Mouse (Mus musculus) small intestine, adult 2 months (tissue): ENCODE data around the gene Tmed11. TPM values are rescaled to one million over a fixed set of nuclear protein-coding genes. Genes with fewer than 3 reads are reported as not detected.
"Not testable (repeated sequence)": the region's sequence is repeated elsewhere in the genome, so short reads cannot be mapped to it uniquely, and the experiment has no call there.

Experiments
- H3K27ac ChIP-seq: fragments of 200-500 bp; 2 replicates; pipeline ENCODE4 v1.5.1; 2012; ENCODE audit warnings: low read depth, low read length, control low read depth, inconsistent platforms; ENCODE audit not compliant: insufficient read depth
- H3K27me3 ChIP-seq: fragments of 200-500 bp; 2 replicates; pipeline ENCODE4 v1.6.1; 2012; ENCODE audit warnings: mild to moderate bottlenecking, moderate library complexity, low read length, inconsistent platforms; ENCODE audit not compliant: control insufficient read depth, insufficient read depth
- H3K36me3 ChIP-seq: fragments of 200-500 bp; 2 replicates; pipeline ENCODE4 v1.6.1; 2012; ENCODE audit warnings: mild to moderate bottlenecking, low read length, control low read depth, inconsistent platforms; ENCODE audit not compliant: control insufficient read depth, insufficient read depth
- H3K4me1 ChIP-seq: fragments of 200-500 bp; 2 replicates; pipeline ENCODE4 v1.6.1; 2012; ENCODE audit warnings: low read length, inconsistent platforms, mixed read lengths; ENCODE audit not compliant: control insufficient read depth, insufficient read depth, insufficient read length
- H3K4me3 ChIP-seq: fragments of 200-500 bp; 2 replicates; pipeline ENCODE4 v1.5.1; 2012; ENCODE audit warnings: low read depth, mild to moderate bottlenecking, control low read depth, inconsistent platforms, low read length, moderate library complexity
- CTCF ChIP-seq: fragments of 200-500 bp; IDR thresholded peaks from 2 replicates; pipeline ENCODE4 v1.5.1; 2012; ENCODE audit warnings: low read depth, mild to moderate bottlenecking, control low read depth, inconsistent platforms, low read length, moderate library complexity, mixed read lengths; ENCODE audit not compliant: insufficient replicate concordance, insufficient read length; ENCODE audit errors: extremely low read depth
- POLR2A ChIP-seq: fragments of 200-500 bp; IDR thresholded peaks from 2 replicates; pipeline ENCODE4 v1.6.1; 2012; ENCODE audit warnings: low read depth, mild to moderate bottlenecking, control low read depth, inconsistent platforms, low read length, moderate library complexity
- WGBS: fragments of 180-500 bp; shearing (Covaris S2); methylation state at CpG from one replicate; pipeline ENCODE4 v1.1.7; 2018; 5-methylcytosine and 5-hydroxymethylcytosine counted together
- polyA plus RNA-seq: library from polyadenylated mRNA; depleted of rRNA; stranded (reverse); fragments of >200 nt; gene quantifications from 2 replicates; pipeline ENCODE4 v1.2.3, GENCODE M21; 2012; rRNA removed

Gene Tmed11
- polyA plus RNA-seq: 0.61 TPM in 1 of 2 replicates, not detected in the other

DNA sequence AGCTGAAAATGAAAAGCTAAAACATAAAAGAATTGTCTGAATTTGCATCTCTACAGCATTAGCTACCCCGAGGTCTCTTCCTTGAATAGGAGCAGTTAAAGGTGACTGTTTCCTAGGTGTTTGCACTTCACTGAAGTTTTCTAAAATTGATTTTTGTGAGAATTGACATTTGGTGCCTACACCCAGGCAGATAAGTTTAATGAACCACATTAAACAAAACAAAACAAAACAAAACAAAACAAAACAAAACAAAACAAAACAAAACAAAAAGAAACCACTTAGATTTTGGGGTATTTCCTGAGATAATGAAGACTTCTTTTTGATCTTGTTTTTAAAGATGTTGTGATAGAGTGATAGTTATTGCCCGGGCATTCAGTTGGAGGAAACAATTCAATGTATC, at the start of gene Tmed11:
Tmed11 (minus strand) TSS at position 101 of the 400 bp plus-strand sequence.
- not testable (repeated sequence) for H3K27me3 ChIP-seq, H3K4me3 ChIP-seq, H3K36me3 ChIP-seq, H3K4me1 ChIP-seq, H3K27ac ChIP-seq
- WGBS: 70% methylated on average over 2 of the region's 2 CpGs

- no peaks in the 10 kb centered on the region for H3K4me1 ChIP-seq
- WGBS: 54% methylated on average over 1 of the region's 1 CpGs
- TF ChIP-seq CTCF: no peak
- TF ChIP-seq POLR2A: no peak
These were observed 41.0 kb upstream of the Tmed11 start for GRCm38 (mm10) chr5:108836156-108836555.

DNA sequence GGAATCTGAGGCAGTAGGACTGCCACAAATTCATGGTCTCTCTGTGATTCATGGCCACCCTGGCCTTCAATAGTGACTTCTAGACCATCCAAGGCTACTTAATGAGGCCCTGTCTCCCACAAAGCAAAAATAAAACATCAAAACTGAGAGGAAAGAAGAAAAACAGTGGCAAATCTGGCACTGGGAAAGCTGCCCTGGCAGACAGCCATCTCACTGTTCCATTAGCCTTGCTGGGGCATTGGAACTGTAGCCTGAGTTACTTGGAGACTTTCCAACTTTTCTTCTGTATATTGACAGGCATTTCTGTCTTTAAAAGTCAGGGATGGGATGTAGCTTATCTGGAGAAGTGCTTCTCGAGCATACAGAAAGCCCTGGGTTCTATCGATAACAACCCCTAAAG, 28.1 kb upstream of the Tmed11 start:
- TF ChIP-seq CTCF (no peak), POLR2A (no peak)
- no peak overlapping the region for H3K4me3 ChIP-seq
- H3K27ac ChIP-seq: no peak overlapping the region
- H3K4me1 ChIP-seq: no peaks in the 10 kb centered on the region
- no peaks in the 10 kb centered on the region for H3K36me3 ChIP-seq
- 68% methylated on average over 2 of the region's 2 CpGs for WGBS
- H3K27me3 ChIP-seq: no peaks in the 10 kb centered on the region

More at GRCm38 (mm10) chr5:108836156-108836555, 41.0 kb upstream of the Tmed11 start:
- no peak overlapping the region for H3K27ac ChIP-seq
- no peaks in the 10 kb centered on the region for H3K36me3 ChIP-seq
- no peak overlapping the region for H3K4me3 ChIP-seq
- H3K27me3 ChIP-seq: no peaks in the 10 kb centered on the region

GRCm38 (mm10) chr5:108808750-108809149, 13.6 kb upstream of the Tmed11 start, which contains the start of gene Vmn2r8:
Vmn2r8 (minus strand) TSS chr5:108808850.
- H3K36me3 ChIP-seq, H3K4me3 ChIP-seq, H3K4me1 ChIP-seq, H3K27ac ChIP-seq, H3K27me3 ChIP-seq: not testable (repeated sequence)
- 84% methylated on average over 2 of the region's 2 CpGs for WGBS

- TF ChIP-seq POLR2A: no peak
- TF ChIP-seq CTCF: no peak
- no peaks in the 10 kb centered on the region for H3K27me3 ChIP-seq
- 17% methylated on average over 1 of the region's 1 CpGs for WGBS
- no peaks in the 10 kb centered on the region for H3K36me3 ChIP-seq
- no peak overlapping the region for H3K4me3 ChIP-seq
- H3K4me1 ChIP-seq: no peaks in the 10 kb centered on the region
- no peak overlapping the region for H3K27ac ChIP-seq
These were observed 8.5 kb upstream of the Tmed11 start for GRCm38 (mm10) chr5:108803646-108804045.

GRCm38 (mm10) chr5:108790385-108790784, 4.8 kb downstream of the Tmed11 start:
- not testable (repeated sequence) for H3K27me3 ChIP-seq, H3K36me3 ChIP-seq, H3K27ac ChIP-seq, H3K4me3 ChIP-seq, H3K4me1 ChIP-seq
- WGBS: 46% methylated on average over 1 of the region's 1 CpGs

DNA sequence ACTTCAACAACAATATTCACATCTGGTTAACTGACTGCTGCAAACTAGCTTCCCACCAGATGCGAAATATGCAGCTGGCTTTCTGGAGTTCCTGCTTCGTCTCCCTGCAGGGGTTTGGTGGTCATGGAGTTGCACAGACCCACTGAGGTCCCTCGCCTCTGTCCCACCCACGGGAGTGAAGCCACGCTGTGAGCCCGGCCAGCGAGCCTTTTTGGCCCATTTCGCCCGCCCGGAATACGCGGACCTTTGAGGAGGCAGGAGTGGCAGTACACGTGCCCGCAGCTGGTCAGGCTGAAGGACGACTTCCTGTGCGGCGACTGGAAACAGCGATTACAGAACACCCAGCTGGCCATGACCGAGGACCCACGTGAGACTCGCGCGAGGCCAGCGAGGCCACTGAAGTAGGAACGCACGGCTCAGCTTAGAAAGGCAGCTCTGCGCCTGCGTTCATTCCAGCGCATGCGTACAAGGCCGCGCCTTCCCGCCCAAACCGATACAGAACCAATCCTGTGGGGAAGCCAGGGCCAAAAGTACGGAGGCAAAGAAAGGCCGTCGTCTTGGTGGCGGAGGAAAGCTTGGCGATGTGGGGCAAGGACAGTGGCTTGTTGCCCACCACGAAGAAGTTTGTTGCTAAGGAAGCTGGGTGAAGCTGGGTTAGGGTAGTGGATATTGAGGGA, 20.4 kb downstream of the Tmed11 start, which contains the start of gene Rnf212:
Rnf212 (minus strand) TSS at position 353 of the 677 bp plus-strand sequence.
- H3K4me3 ChIP-seq: no peak within 1 kb of the TSS
- no peaks in the 10 kb centered on the region for H3K4me1 ChIP-seq
- no peak for TF ChIP-seq CTCF
- no peak for TF ChIP-seq POLR2A
- H3K36me3 ChIP-seq: no peaks in the 10 kb centered on the region
- no peaks in the 10 kb centered on the region for H3K27me3 ChIP-seq
- no peak within 1 kb of the TSS for H3K27ac ChIP-seq
- 74% methylated on average over 40 of the region's 40 CpGs for WGBS

- Histone ChIP-seq H3K4me3 (no peak overlapping the region), H3K36me3 (no peaks in the 10 kb centered on the region), H3K27me3 (no peaks in the 10 kb centered on the region), H3K4me1 (0 out of 2 replicates have a peak, but pooled peaks cover 2% of the 10 kb centered on the region), H3K27ac (no peak overlapping the region)
- 37% methylated on average over 2 of the region's 2 CpGs for WGBS
- TF ChIP-seq CTCF: no peak
- no peak for TF ChIP-seq POLR2A
These were observed 35.2 kb downstream of the Tmed11 start for GRCm38 (mm10) chr5:108760002-108760401.
